Mouse (Mus musculus) gonadal fat pad, adult 2 months (tissue): Measurements from ENCODE around the gene Tm2d3. TPM values are rescaled to one million over a fixed set of nuclear protein-coding genes. Genes with fewer than 3 reads are reported as not detected.

Source experiments
- DNase-seq: peaks from one replicate; pipeline ENCODE4 v3.0.0-alpha.2; 2012; ENCODE audit warnings: low read depth
- polyA plus RNA-seq: library from polyadenylated mRNA; depleted of rRNA; stranded (reverse); fragments of >200 nt; gene quantifications from 2 replicates; pipeline ENCODE4 v1.2.3, GENCODE M21; 2012; rRNA removed

The Tm2d3 gene
- polyA plus RNA-seq, 1 experiment = 179 TPM

DNA sequence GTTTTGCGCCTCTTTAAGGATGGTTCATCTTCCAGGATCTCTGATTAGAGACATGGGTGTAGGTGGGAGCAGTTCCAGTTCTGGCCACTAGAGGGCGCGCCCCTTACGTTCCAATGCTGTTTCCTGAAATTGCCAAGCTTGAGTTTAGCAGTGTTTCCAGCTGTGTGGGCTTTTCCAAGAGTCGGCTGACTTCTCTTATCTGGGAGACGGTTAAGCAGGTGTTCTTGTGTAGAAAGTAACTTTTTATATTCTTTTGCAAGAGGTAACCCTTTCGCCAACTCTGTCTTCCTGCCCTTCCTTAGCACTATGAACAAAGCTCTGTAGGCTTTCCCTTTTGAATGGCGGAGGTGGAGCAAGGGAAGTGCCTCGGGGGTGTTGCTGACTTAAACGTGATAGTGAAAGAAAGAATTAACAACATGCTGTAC, 13.9 kb downstream of the Tm2d3 start:
- DNase-seq = no peak

- no peak for DNase-seq
These were observed 17.5 kb downstream of the Tm2d3 start for GRCm38 (mm10) chr7:65708506-65708905.

DNA sequence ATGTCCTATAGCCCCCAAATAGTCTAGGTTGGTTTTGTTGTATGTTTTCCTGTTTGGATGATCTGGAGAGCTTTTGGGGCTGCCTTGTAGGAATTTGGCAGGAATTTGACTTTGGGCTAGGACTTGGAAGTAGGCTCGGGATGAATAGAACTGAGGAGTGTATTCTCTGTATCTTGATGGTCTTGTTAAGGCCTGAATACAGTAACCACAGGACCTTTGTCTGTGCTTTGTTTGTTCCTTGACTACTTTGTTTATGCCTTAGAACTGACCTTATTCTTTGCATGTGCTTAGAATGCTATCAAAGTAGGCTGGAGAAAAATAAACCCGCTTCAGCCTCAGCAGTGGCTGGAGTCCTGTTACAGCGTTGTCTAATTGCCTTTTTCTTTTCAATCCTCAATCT, 19.3 kb downstream of the Tm2d3 start:
- DNase-seq = no peak

GRCm38 (mm10) chr7:65713782-65714181, 22.8 kb downstream of the Tm2d3 start:
- DNase-seq = no peak

DNA sequence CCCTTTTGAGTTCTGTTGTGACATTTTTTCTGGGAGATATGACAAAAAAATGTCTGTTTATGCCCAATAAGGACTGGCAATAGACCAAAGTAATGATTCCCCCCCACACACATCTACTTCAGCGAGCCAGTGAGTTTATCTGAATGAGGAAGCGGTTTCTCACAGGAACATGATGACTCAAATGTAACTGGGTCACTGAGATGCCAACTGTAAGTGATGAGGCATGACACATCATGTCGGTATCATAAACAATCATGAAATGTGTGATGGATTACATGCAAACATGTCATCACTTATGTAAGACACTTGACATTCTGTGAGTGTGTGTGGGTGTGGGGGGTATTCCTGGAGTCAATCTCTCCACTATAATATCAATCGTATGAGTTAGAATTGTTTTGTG, 23.3 kb downstream of the Tm2d3 start:
- DNase-seq = no peak

- no peak for DNase-seq
These were observed 43.1 kb downstream of the Tm2d3 start for GRCm38 (mm10) chr7:65734024-65734423.

GRCm38 (mm10) chr7:65735261-65735660, 44.3 kb downstream of the Tm2d3 start:
- DNase-seq = no peak

DNA sequence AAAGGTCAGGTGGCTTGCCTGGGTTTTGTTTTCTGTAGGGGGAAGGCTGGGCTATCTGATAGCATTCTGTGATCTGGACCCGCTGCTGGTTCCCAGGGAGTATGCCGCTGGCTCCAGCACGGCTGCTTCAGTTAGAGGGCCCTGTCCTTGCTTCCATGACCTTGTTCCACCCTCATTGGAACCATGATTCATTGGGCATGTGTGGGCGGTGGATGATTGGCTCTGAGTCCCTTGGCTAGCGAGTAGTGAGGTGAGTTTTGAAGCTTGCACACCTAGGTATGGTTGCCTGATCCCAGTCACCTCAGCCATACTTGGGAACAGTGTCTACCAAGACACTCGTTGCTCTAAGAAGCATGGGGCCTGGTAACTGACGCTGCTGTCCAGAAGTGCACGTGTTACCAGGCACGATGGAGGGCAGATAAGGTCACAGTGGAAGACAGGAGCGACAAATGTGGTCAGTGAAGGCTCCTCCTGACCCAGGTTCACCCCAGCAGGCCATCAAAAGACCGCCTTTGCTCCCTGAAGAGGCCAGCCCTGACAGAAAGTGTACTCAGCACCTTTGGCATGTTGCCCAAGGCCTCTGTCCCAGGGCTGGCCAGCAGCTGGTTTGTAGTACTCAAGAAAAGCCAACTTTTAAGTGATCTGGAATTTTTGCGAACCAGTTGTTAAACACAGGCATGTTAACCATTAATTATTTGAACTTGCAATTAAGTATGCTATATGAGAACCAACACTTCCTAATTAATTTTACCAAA, 46.5 kb downstream of the Tm2d3 start:
- DNase-seq = peak; percentile 19

DNA sequence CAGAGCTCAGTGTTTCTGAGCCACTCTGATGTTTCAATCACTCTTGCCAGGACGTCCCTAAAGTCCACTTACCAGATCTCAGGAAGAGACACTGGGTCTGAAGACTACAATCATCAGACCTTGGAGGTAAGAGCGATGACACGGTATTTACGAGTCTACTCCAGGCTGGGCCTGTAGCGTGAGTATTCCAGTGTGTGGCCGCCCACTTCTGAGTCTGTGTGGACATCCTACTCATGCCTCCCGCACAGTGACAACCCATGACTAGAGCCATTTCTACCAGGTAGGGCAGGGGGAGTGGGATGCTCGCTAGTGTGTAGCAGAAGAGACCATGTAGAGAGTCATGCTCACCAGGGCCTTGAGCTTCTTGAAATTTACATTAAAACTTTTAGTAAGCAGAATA, 51.9 kb downstream of the Tm2d3 start:
- no peak for DNase-seq

DNA sequence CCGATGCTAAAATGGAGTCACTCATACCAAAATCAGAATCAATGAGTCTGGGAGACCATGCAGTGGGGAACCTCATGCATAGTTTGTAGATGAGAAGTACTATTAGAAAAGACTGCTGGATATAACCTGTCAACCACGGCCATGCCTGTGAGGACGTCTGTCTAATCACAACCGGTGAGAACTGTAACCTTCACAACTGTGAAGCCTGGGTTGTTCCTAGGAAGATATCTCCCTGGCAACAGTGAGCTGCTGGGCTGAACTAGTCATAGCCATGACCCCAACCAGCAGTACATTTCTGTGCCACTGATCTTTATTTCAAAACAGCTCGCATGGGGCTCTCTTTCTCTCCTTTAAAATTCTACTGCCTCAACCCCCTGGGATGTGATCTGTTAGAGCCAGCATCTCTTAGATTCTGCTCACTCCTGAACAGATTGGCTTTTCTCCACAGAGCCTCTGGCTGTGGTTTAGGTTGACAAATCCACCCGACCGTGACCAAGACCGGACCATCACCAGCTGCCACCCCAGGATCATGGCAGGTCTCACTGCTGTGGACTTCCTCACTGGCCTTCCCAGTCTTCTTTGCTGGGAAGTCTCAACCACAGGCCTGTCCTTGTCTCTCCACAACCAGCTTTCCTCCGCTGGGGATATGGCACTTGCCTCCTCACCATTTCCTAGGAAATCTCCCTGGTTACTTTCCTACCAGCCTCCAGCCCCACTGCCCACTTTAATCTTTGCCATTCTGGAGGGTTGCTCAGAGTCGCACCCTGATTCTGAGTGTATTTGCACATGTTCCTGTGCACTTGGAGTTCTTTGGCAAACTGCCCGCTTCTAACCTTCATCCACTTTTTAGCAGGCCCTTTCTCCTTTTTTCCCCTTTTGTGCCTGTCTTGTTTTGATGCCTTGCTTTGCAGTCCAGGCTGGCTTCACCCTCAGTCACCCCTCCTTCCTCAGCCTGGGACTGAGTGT, 57.3 kb downstream of the Tm2d3 start:
- no peak for DNase-seq

Other genes with a start within 250 kb of the Tm2d3 start
- 24.1 and 24.5 TPM in 2 replicates for gene Tjp1, start 163.4 kb upstream of the Tm2d3 start, polyA plus RNA-seq
- 2.1 and 2.7 TPM in 2 replicates for gene Tarsl2, start 46.3 kb upstream of the Tm2d3 start, polyA plus RNA-seq
- 14.0 and 16.9 TPM in 2 replicates for gene Pcsk6, start 170.6 kb downstream of the Tm2d3 start, polyA plus RNA-seq